Mouse (Mus musculus) myocyte (in vitro differentiated cells): Measurements from ENCODE around the gene Slc7a14.

Source experiments
- CEBPB ChIP-seq: IDR thresholded peaks from 2 replicates; pipeline ENCODE4 v1.6.1; 2011; ENCODE audit warnings: mild to moderate bottlenecking, moderate library complexity; ENCODE audit not compliant: poor library complexity, insufficient read depth, severe bottlenecking
- MAX ChIP-seq: IDR thresholded peaks from one replicate; pipeline ENCODE4 v1.6.1; 2011; ENCODE audit warnings: low read depth, mild to moderate bottlenecking, control low read depth
- MYOD1 ChIP-seq, 3 experiments: IDR thresholded peaks; one replicate each; pipeline ENCODE4 v1.6.1; 2011; ENCODE audit warnings: control low read depth in 2 of 3, low read depth in 2 of 3, mild to moderate bottlenecking in 2 of 3, moderate library complexity in 1 of 3; ENCODE audit not compliant: insufficient read length in 2 of 3, control insufficient read depth in 1 of 3
- MYOG ChIP-seq, 3 experiments: IDR thresholded peaks; one replicate each; pipeline ENCODE4 v1.6.1; 2011; ENCODE audit warnings: control low read depth in 2 of 3, low read depth in 2 of 3, mild to moderate bottlenecking in 2 of 3; ENCODE audit not compliant: insufficient read length in 2 of 3, control insufficient read depth in 1 of 3, insufficient read depth in 1 of 3
- POLR2A ChIP-seq: IDR thresholded peaks from one replicate; pipeline ENCODE4 v1.6.1; 2011; ENCODE audit warnings: low read depth, mild to moderate bottlenecking, control low read depth, moderate library complexity; ENCODE audit not compliant: insufficient read length
- REST ChIP-seq: IDR thresholded peaks from one replicate; pipeline ENCODE4 v1.6.1; 2011; ENCODE audit warnings: mild to moderate bottlenecking, control low read depth, moderate library complexity; ENCODE audit not compliant: insufficient read depth, insufficient read length
- TCF3 ChIP-seq: IDR thresholded peaks from one replicate; pipeline ENCODE4 v1.6.1; 2011; ENCODE audit warnings: low read depth, control low read depth; ENCODE audit not compliant: insufficient read length
- USF1 ChIP-seq: IDR thresholded peaks from one replicate; pipeline ENCODE4 v1.6.1; 2011; ENCODE audit warnings: low read depth, mild to moderate bottlenecking, control low read depth, moderate library complexity

- TF ChIP-seq USF1 = no peak
- no peak for TF ChIP-seq POLR2A
- TF ChIP-seq MAX = no peak
- no peak for TF ChIP-seq CEBPB
- no peak for TF ChIP-seq MYOD1 (IDR thresholded peaks at IDR 0.05; ENCODE audit: control insufficient read depth in 1 of 3, insufficient read length in 2 of 3, low read depth in 2 of 3)
- TF ChIP-seq MYOG (IDR thresholded peaks at IDR 0.05; ENCODE audit: control insufficient read depth in 1 of 3, insufficient read depth in 1 of 3, insufficient read length in 2 of 3, low read depth in 2 of 3) = no peak
- no peak for TF ChIP-seq TCF3
- no peak for TF ChIP-seq REST
These were observed 110.9 kb downstream of the Slc7a14 start for GRCm38 (mm10) chr3:31199162-31199877.
